Mouse (Mus musculus) ES-Bruce4 (cell line): ENCODE results near the gene Pex11a. TPM values are rescaled to one million over a fixed set of nuclear protein-coding genes. Genes with fewer than 3 reads are reported as not detected.

Experiments used
- H3K27ac ChIP-seq: 2 replicates; pipeline ENCODE4 v1.5.1; 2012; ENCODE audit warnings: low read length, inconsistent platforms; ENCODE audit not compliant: insufficient read depth
- H3K27me3 ChIP-seq: 2 replicates; pipeline ENCODE4 v1.6.1; 2012; ENCODE audit warnings: mild to moderate bottlenecking, low read length, inconsistent platforms; ENCODE audit not compliant: control insufficient read depth, poor library complexity, insufficient read depth, severe bottlenecking
- H3K36me3 ChIP-seq: 2 replicates; pipeline ENCODE4 v1.6.1; 2012; ENCODE audit warnings: inconsistent platforms, mild to moderate bottlenecking, low read length, moderate library complexity; ENCODE audit not compliant: control insufficient read depth, poor library complexity, insufficient read depth, severe bottlenecking
- H3K4me1 ChIP-seq: one replicate; pipeline ENCODE4 v1.8.1; 2011; ENCODE audit warnings: low read length; ENCODE audit not compliant: control insufficient read depth, insufficient read depth
- H3K4me3 ChIP-seq: 2 replicates; pipeline ENCODE4 v1.5.1; 2011; ENCODE audit warnings: low read depth, mild to moderate bottlenecking, low read length
- H3K9ac ChIP-seq: 2 replicates; pipeline ENCODE4 v1.6.1; 2012; ENCODE audit warnings: low read depth, mild to moderate bottlenecking, inconsistent platforms; ENCODE audit not compliant: poor library complexity, severe bottlenecking
- H3K9me3 ChIP-seq: replicated peaks from 2 replicates; pipeline ENCODE4 v1.6.1; 2012; ENCODE audit warnings: mild to moderate bottlenecking, low read length, inconsistent platforms; ENCODE audit not compliant: control insufficient read depth, poor library complexity, insufficient read depth, severe bottlenecking
- CTCF ChIP-seq: IDR thresholded peaks from one replicate; pipeline ENCODE4 v1.8.1; 2011; ENCODE audit warnings: low read depth, low read length
- EP300 ChIP-seq: IDR thresholded peaks from 2 replicates; pipeline ENCODE4 v1.6.1; 2011; ENCODE audit warnings: low read depth, low read length; ENCODE audit not compliant: insufficient read depth
- POLR2A ChIP-seq: IDR thresholded peaks from one replicate; pipeline ENCODE4 v1.8.1; 2011; ENCODE audit warnings: low read length; ENCODE audit not compliant: insufficient read depth
- polyA plus RNA-seq: library from polyadenylated mRNA; stranded (reverse); fragments of >200 nt; gene quantifications from 2 replicates; pipeline ENCODE4 v1.2.4, GENCODE M21; 2011; ENCODE audit warnings: low read depth; ENCODE audit not compliant: missing spikeins, insufficient read depth, insufficient read length

Gene Pex11a
- polyA plus RNA-seq, 1 experiment = 7.8 TPM

DNA sequence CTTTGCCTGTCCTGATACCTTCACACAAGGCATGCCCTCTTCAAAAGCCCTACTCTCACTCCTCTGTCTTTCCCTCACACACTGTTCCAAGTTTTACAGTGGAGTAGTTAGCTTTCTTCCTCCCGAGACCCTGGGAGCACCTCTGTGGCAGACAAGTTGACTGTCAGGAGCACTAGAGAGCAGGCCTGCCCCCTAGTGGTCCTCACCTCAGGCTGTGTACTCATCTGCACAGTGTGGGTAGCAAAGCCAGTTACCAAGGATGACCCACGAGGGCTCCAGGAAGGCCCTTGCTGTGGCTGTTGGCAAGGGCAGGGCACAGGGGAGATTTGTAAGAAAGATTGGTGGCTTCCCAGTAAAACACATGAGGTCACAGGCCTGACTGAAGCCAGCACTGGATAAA lies 15.8 kb downstream of the Pex11a start:
- TF ChIP-seq EP300 = no peak
- TF ChIP-seq CTCF = peak; percentile 95
- no peak for TF ChIP-seq POLR2A
- Histone ChIP-seq H3K4me3 (no peak overlapping the region), H3K27me3 (no peaks in the 10 kb centered on the region), H3K9ac (no peak overlapping the region), H3K9me3 (no peaks in the 10 kb centered on the region), H3K4me1 (no peaks in the 10 kb centered on the region), H3K36me3 (no peaks in the 10 kb centered on the region), H3K27ac (no peak overlapping the region)

DNA sequence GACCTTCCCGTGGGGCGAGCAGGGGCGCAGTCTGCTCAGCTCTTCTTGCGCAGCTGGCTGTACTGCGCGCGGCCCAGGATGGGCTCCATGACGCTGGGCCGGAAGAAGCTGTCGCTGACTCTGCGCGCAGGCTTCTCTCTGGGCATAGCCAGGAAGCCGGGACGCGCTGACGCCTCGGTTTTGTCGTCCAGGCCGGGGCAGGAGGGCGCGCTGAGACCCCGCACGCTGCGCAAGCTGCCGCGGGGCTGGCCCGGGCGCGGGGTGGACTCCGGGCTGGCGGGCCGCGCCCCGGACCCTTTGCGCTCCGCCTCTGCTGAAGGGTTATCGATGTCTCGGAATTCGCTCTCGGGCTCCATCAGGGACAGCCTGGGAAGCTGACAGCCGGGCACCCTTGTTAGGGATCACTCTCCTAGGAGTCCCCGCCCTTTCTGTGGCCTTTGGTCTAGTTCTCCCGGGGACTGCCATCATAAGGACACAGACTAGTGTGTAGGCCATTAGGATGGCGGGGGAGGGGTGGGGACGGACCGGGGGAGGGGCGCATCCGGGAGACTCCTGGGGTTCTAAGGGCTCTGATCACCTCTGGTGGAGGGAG lies 21.4 kb downstream of the Pex11a start:
- no peaks in the 10 kb centered on the region for H3K4me1 ChIP-seq
- no peaks in the 10 kb centered on the region for H3K36me3 ChIP-seq
- H3K27ac ChIP-seq = no peak overlapping the region
- TF ChIP-seq EP300 (no peak), CTCF (no peak), POLR2A (no peak)
- no peaks in the 10 kb centered on the region for H3K27me3 ChIP-seq
- peak overlapping the region; percentile 63 for H3K4me3 ChIP-seq
- H3K9ac ChIP-seq = peak overlapping the region; percentile 72
- no peaks in the 10 kb centered on the region for H3K9me3 ChIP-seq

DNA sequence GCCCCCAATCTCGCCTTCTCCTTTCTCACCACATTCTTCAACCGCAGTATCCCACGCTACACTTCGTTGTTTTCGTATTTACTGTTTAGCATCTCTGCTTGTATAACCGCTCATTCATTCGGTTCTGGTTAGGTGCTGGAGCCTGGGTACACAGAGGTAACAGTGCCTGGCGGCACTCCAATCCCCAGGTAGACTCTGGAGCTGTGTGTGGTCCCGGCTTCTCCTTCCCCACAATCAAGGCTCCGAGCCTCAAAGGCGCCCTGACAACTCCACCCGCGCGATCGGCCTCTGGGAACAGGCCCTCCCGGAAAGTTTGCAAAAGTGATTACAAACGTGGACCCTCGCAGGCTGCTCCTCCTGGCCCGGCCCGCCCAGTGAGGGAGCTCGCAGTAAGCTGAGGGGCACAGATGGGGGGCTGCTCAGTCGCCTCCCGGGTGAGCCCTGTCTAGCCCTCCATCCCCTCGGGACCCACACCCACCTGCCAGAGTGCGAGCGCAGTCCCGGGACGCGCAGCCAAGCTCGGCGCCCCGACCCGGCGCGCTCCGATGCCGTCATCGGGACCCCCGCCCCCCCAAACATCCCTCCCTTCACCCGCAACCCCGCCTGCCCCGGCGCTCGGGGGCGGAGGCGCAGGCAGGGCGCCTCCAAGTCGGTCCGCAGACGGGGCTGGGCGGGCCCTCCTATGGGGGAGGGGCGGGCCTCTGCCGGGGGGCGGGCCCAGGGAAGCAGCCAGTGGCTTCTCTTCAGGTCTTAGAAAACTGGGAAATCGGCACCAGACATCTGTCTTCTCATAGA lies 27.5 kb downstream of the Pex11a start, which contains the start of gene Kif7:
Kif7 (minus strand) TSS at position 534 of the 795 bp plus-strand sequence.
- Histone ChIP-seq H3K36me3 (no peaks in the 10 kb centered on the region), H3K27me3 (no peaks in the 10 kb centered on the region), H3K9me3 (no peaks in the 10 kb centered on the region), H3K4me3 (peak within 1 kb of the TSS; percentile 97), H3K27ac (no peak within 1 kb of the TSS), H3K9ac (peak within 1 kb of the TSS; percentile 82), H3K4me1 (no peaks in the 10 kb centered on the region)
- TF ChIP-seq CTCF (no peak), EP300 (no peak), POLR2A (no peak)

DNA sequence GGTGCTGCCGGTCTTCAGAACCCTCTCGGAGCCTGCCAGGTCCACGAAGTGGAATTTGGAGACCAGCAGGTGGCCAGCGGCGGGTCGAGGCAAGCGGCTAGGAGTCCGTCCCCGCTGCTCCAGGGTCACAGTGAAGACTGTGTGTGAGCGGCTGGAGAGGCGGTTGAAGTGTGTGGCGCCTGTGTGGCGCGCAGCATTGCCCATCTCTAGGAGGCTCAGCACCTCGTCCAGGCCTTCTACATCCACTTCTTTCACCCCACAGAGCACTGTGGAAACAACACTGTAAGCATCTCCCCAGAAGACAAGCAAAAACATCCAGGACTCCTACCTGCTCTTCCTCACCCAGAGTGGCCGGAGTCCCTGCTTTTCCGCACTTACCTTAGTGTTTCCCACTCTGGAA lies 32.1 kb downstream of the Pex11a start:
- Histone ChIP-seq H3K4me3 (peak overlapping the region; percentile 63), H3K27ac (no peak overlapping the region)

DNA sequence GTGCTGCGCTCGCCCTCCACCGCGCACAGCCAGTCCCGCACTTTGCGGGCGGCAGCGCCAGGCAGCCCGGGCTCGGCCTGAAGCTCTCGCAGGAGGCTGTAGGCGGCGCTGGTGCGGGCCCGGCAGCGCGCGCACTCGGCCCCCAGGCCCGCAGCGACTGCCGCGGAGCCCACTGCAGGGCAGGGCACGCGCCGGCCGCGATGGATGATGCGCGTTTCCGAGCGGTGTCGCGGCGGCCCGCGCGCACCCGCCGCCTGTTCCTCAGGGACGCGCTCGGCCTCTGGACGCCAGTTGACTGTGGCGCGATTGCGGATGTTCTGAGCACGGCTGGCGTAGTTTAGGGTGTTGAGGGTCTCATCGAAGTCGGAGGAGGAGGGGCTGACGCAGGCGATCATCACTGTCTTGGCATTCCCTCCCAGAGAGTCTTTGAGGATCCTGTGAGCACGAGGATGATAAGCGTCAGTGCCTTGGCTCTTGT lies 32.8 kb downstream of the Pex11a start:
- Histone ChIP-seq H3K4me3 (peak overlapping the region; percentile 63), H3K36me3 (no peaks in the 10 kb centered on the region), H3K9ac (peak overlapping the region; percentile 44), H3K27me3 (no peaks in the 10 kb centered on the region), H3K4me1 (no peaks in the 10 kb centered on the region), H3K27ac (no peak overlapping the region), H3K9me3 (no peaks in the 10 kb centered on the region)
- TF ChIP-seq POLR2A (no peak), CTCF (peak; percentile 23)

More for the DNA sequence above, 32.1 kb downstream of the Pex11a start:
- Histone ChIP-seq H3K9me3 (no peaks in the 10 kb centered on the region), H3K4me1 (no peaks in the 10 kb centered on the region), H3K36me3 (no peaks in the 10 kb centered on the region), H3K27me3 (no peaks in the 10 kb centered on the region), H3K9ac (peak overlapping the region; percentile 16; the same call in 1 of the 2 replicates)
- no peak for TF ChIP-seq EP300
- no peak for TF ChIP-seq CTCF
- no peak for TF ChIP-seq POLR2A

DNA sequence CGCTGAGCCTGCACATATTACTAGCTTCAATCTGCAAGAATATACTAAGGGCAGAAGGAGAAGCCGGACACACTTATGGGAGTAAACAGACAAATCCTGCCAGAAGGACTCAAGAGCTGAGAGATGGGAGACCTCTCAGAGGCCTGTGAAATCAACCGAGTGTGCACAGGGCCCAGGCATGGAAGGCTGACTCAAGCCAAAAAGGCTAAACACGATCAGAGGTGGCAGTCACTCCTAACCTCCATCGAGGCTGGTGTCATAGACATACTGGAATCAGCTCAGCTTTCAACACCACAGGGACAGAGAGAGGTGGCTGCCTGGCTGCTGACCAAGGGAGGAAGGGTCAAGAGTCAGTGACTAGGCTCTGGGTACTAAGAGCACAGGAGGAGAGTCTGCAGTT lies 37.7 kb downstream of the Pex11a start:
- Histone ChIP-seq H3K9ac (no peak overlapping the region), H3K27ac (no peak overlapping the region), H3K36me3 (no peaks in the 10 kb centered on the region), H3K27me3 (no peaks in the 10 kb centered on the region), H3K4me1 (no peaks in the 10 kb centered on the region), H3K9me3 (no peaks in the 10 kb centered on the region), H3K4me3 (no peak overlapping the region)
- no peak for TF ChIP-seq EP300
- no peak for TF ChIP-seq CTCF
- no peak for TF ChIP-seq POLR2A
